In genomic region chr11:109364337-109364736, GRCm38 (mm10) we compare ENCODE assay signal across 8 mouse cellular contexts. TPM values are rescaled to one million over a fixed set of nuclear protein-coding genes. Genes with fewer than 3 reads are reported as not detected.
DNase-seq lines count a peak whose midpoint lies in the region; ATAC-seq and TF ChIP-seq lines count a peak whose summit lies in the region.

No protein-coding gene starts in this region.

- H3K9me3 ChIP-seq in neural tube, embryonic 11.5 days (ENCODE audit: control insufficient read depth, low read length), result no peaks in the 10 kb centered on the region
- no peaks in the 10 kb centered on the region for H3K9me3 ChIP-seq in limb, embryonic 14.5 days (ENCODE audit: control insufficient read depth, low read length)
- no peaks in the 10 kb centered on the region for H3K9me3 ChIP-seq in stomach, embryonic 16.5 days (replicated peaks; ENCODE audit: control insufficient read depth, low read length)

- TF ChIP-seq POLR2A in cerebellum, adult 2 months (IDR thresholded peaks at IDR 0.05; ENCODE audit: borderline replicate concordance, insufficient read depth, low read length), result no peak
- TF ChIP-seq POLR2A in limb, embryonic 14.5 days (IDR thresholded peaks at IDR 0.05; ENCODE audit: borderline replicate concordance, extremely low read depth, insufficient read depth, insufficient read length), result no peak

- peak overlapping the region; percentile 46 for H3K4me3 ChIP-seq in cerebellum, adult 2 months (replicated peaks; ENCODE audit: insufficient read depth, low read depth, low read length)
- no peak overlapping the region for H3K4me3 ChIP-seq in neural tube, embryonic 11.5 days (ENCODE audit: low read depth, low read length)
- peak overlapping the region; percentile 94 for H3K4me3 ChIP-seq in limb, embryonic 14.5 days (replicated peaks; ENCODE audit: low read length)
- peak overlapping the region; percentile 65 for H3K4me3 ChIP-seq in stomach, embryonic 16.5 days (replicated peaks; ENCODE audit: low read length)

- no peaks in the 10 kb centered on the region; the same call in 1 of the 2 replicates for H3K36me3 ChIP-seq in neural tube, embryonic 11.5 days (ENCODE audit: control insufficient read depth, insufficient read depth, low read length)
- H3K36me3 ChIP-seq in limb, embryonic 14.5 days (ENCODE audit: control insufficient read depth, insufficient read depth, low read length), result peaks cover 31% of the 10 kb centered on the region
- H3K36me3 ChIP-seq in stomach, embryonic 16.5 days (ENCODE audit: control insufficient read depth, insufficient read depth, low read length), result no peaks in the 10 kb centered on the region; the same call in 1 of the 2 replicates

- H3K9ac ChIP-seq in neural tube, embryonic 11.5 days (ENCODE audit: low read length), result no peak overlapping the region
- 0 out of 2 replicates have a peak overlapping the region, but pooled peaks have one; percentile 21 for H3K9ac ChIP-seq in limb, embryonic 14.5 days (ENCODE audit: low read depth, low read length, severe bottlenecking)
- peak overlapping the region; percentile 59 for H3K9ac ChIP-seq in stomach, embryonic 16.5 days (ENCODE audit: low read length)

- WGBS in cerebellum, adult 2 months, result 11% methylated on average over 2 of the region's 2 CpGs
- WGBS in neural tube, embryonic 11.5 days, result 78% methylated on average over 2 of the region's 2 CpGs
- 52% methylated on average over 2 of the region's 2 CpGs for WGBS in limb, embryonic 14.5 days
- WGBS in stomach, embryonic 16.5 days, result 56% methylated on average over 2 of the region's 2 CpGs

- no peak for TF ChIP-seq CTCF in cerebellum, adult 2 months (IDR thresholded peaks at IDR 0.05; ENCODE audit: borderline replicate concordance, insufficient read depth, low read depth, low read length)

- H3K27ac ChIP-seq in cerebellum, adult 2 months (ENCODE audit: insufficient read depth, low read length), result no peak overlapping the region; the same call in 1 of the 2 replicates
- no peak overlapping the region for H3K27ac ChIP-seq in neural tube, embryonic 11.5 days (ENCODE audit: low read depth, low read length)
- H3K27ac ChIP-seq in limb, embryonic 14.5 days (replicated peaks; ENCODE audit: low read depth, low read length), result no peak overlapping the region
- no peak overlapping the region for H3K27ac ChIP-seq in stomach, embryonic 16.5 days (ENCODE audit: low read length)

- ATAC-seq in neural tube, embryonic 11.5 days (ENCODE audit: insufficient read depth, low FRiP score, low TSS enrichment), result no peak
- no peak for ATAC-seq in limb, embryonic 14.5 days (ENCODE audit: low FRiP score, low read depth)
- ATAC-seq in stomach, embryonic 16.5 days (ENCODE audit: insufficient read depth, low FRiP score), result no peak
- no peak for ATAC-seq in frontal cortex, adult (ENCODE audit: low TSS enrichment)

- H3K27me3 ChIP-seq in cerebellum, adult 2 months (ENCODE audit: control insufficient read depth, insufficient read depth, low read length), result no peaks in the 10 kb centered on the region
- H3K27me3 ChIP-seq in neural tube, embryonic 11.5 days (ENCODE audit: control insufficient read depth, insufficient read depth, low read length), result no peaks in the 10 kb centered on the region
- H3K27me3 ChIP-seq in limb, embryonic 14.5 days (ENCODE audit: control insufficient read depth, insufficient read depth, low read length), result no peaks in the 10 kb centered on the region
- no peaks in the 10 kb centered on the region for H3K27me3 ChIP-seq in stomach, embryonic 16.5 days (ENCODE audit: control insufficient read depth, insufficient read depth, low read length)

- H3K4me2 ChIP-seq in neural tube, embryonic 11.5 days (ENCODE audit: low read depth), result peak overlapping the region; percentile 80
- peak overlapping the region; percentile 65 for H3K4me2 ChIP-seq in limb, embryonic 14.5 days (replicated peaks; ENCODE audit: low read depth, low read length, severe bottlenecking)
- H3K4me2 ChIP-seq in stomach, embryonic 16.5 days (ENCODE audit: low read depth, low read length), result peak overlapping the region; percentile 62

- DNase-seq in cerebellum, adult 2 months, result no peak
- no peak for DNase-seq in cerebellum, adult 11 months
- DNase-seq in neural tube, embryonic 11.5 days (ENCODE audit: low spot score), result no peak
- no peak for DNase-seq in neural tube, embryonic 10.5 days (ENCODE audit: extremely low spot score, low spot score)
- no peak for DNase-seq in limb, embryonic 14.5 days (ENCODE audit: low spot score)
- DNase-seq in cerebellum, postnatal 25 days, result no peak

- peaks cover 25% of the 10 kb centered on the region for H3K4me1 ChIP-seq in cerebellum, adult 2 months (ENCODE audit: control insufficient read depth, insufficient read depth, low read length)
- peaks cover 6% of the 10 kb centered on the region for H3K4me1 ChIP-seq in neural tube, embryonic 11.5 days (ENCODE audit: control insufficient read depth, insufficient read depth, low read length)
- peaks cover 13% of the 10 kb centered on the region for H3K4me1 ChIP-seq in limb, embryonic 14.5 days (ENCODE audit: control insufficient read depth, insufficient read depth, low read length)
- H3K4me1 ChIP-seq in stomach, embryonic 16.5 days (ENCODE audit: control insufficient read depth, insufficient read depth, low read length), result peaks cover 41% of the 10 kb centered on the region

RNA-seq across cellular contexts. Expression of gene Gna13, which starts 1.7 kb away (rescaled TPM):
- polyA plus RNA-seq in cerebellum, adult 2 months (2012; rRNA removed), result 35.6 and 37.5 TPM in 2 replicates
- polyA plus RNA-seq in neural tube, embryonic 11.5 days (2014; fragmentation: Nextera tagmentation; extraction: Ambion mirVana), result 19.9 and 23.4 TPM in 2 replicates
- 24.8 and 28.7 TPM in 2 replicates for polyA plus RNA-seq in limb, embryonic 14.5 days (2012; rRNA removed)
- 26.2 and 28.3 TPM in 2 replicates for polyA plus RNA-seq in limb, embryonic 14.5 days (2014; fragmentation: Nextera tagmentation; extraction: Ambion mirVana)
- 28.8 and 32.8 TPM in 2 replicates for polyA plus RNA-seq in stomach, embryonic 16.5 days (2015; fragmentation: Nextera tagmentation; extraction: Ambion mirVana)

RNA-seq across cellular contexts. Expression of gene 9930022D16Rik, which starts 49.4 kb away (rescaled TPM):
- polyA plus RNA-seq in cerebellum, adult 2 months (2012; rRNA removed), result not detected in 2 replicates
- not detected in 2 replicates for polyA plus RNA-seq in neural tube, embryonic 11.5 days (2014; fragmentation: Nextera tagmentation; extraction: Ambion mirVana)
- polyA plus RNA-seq in limb, embryonic 14.5 days (2012; rRNA removed), result 0.03 TPM in 1 of 2 replicates, not detected in the other
- polyA plus RNA-seq in limb, embryonic 14.5 days (2014; fragmentation: Nextera tagmentation; extraction: Ambion mirVana), result not detected in 2 replicates
- not detected in 2 replicates for polyA plus RNA-seq in stomach, embryonic 16.5 days (2015; fragmentation: Nextera tagmentation; extraction: Ambion mirVana)
